Mouse (Mus musculus): ENCODE data around the gene Gpr87. TPM values are rescaled to one million over a fixed set of nuclear protein-coding genes. Genes with fewer than 3 reads are reported as not detected.

The Gpr87 gene
- polyA plus RNA-seq, 1 experiment from 2014 or later: 3.5 TPM

DNA sequence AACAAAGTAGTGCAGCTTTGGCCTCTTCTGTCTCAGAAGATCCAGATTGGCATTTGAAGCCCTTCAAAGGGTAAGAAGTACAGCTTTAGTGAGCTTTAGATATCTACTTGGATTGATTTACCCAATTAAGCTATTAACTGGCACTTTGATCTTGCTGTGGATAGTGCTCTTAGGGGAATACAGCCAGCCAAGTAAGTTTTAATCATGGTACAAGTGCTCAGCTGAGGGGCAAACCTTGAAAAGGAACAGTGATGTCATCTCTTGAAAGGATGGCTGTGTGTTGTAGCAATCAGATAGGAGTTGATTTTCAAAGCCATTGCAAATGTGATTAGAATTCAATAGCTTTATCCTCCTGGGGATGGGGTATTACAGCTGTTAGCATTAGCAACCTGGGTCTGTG, 12.8 kb downstream of the Gpr87 start:
- no peaks in the 10 kb centered on the region for H3K4me1 ChIP-seq
- no peak overlapping the region for H3K9ac ChIP-seq
- H3K27me3 ChIP-seq: no peaks in the 10 kb centered on the region
- H3K27ac ChIP-seq: no peak overlapping the region
- no peaks in the 10 kb centered on the region for H3K36me3 ChIP-seq
- H3K9me3 ChIP-seq: no peaks in the 10 kb centered on the region
- no peak overlapping the region for H3K4me2 ChIP-seq
- H3K4me3 ChIP-seq: no peak overlapping the region
- ATAC-seq (ENCODE audit: insufficient number of reproducible peaks, insufficient read depth, low FRiP score, low TSS enrichment, low read depth): no peak

- H3K9me3 ChIP-seq: no peaks in the 10 kb centered on the region
- no peak overlapping the region for H3K4me3 ChIP-seq
- H3K9ac ChIP-seq: no peak overlapping the region
- ATAC-seq (ENCODE audit: insufficient number of reproducible peaks, insufficient read depth, low FRiP score, low TSS enrichment, low read depth): no peak
- no peak overlapping the region for H3K27ac ChIP-seq
- H3K4me1 ChIP-seq: no peaks in the 10 kb centered on the region
- no peaks in the 10 kb centered on the region for H3K27me3 ChIP-seq
- H3K4me2 ChIP-seq: no peak overlapping the region
- H3K36me3 ChIP-seq: no peaks in the 10 kb centered on the region
- WGBS: 61% methylated on average over 5 of the region's 5 CpGs
Observed at GRCm38 (mm10) chr3:59181134-59181533, 13.8 kb downstream of the Gpr87 start.

GRCm38 (mm10) chr3:59176871-59177270, 18.0 kb downstream of the Gpr87 start:
- Histone ChIP-seq H3K4me3 (no peak overlapping the region), H3K4me2 (no peak overlapping the region), H3K9ac (no peak overlapping the region), H3K27me3 (no peaks in the 10 kb centered on the region), H3K36me3 (no peaks in the 10 kb centered on the region), H3K9me3 (no peaks in the 10 kb centered on the region), H3K27ac (no peak overlapping the region), H3K4me1 (no peaks in the 10 kb centered on the region)
- WGBS: 80% methylated on average over 5 of the region's 5 CpGs
- no peak for ATAC-seq (ENCODE audit: insufficient number of reproducible peaks, insufficient read depth, low FRiP score, low TSS enrichment, low read depth)

GRCm38 (mm10) chr3:59175234-59175633, 19.7 kb downstream of the Gpr87 start:
- peaks cover 2% of the 10 kb centered on the region; the same call in 1 of the 2 replicates for H3K4me1 ChIP-seq
- no peaks in the 10 kb centered on the region for H3K9me3 ChIP-seq
- no peak overlapping the region for H3K4me2 ChIP-seq
- H3K27me3 ChIP-seq: no peaks in the 10 kb centered on the region
- H3K27ac ChIP-seq: no peak overlapping the region
- 0 out of 2 replicates have a peak, but pooled peaks have one; percentile 43 for ATAC-seq (ENCODE audit: insufficient number of reproducible peaks, insufficient read depth, low FRiP score, low TSS enrichment, low read depth)
- H3K36me3 ChIP-seq: no peaks in the 10 kb centered on the region
- WGBS: 24% methylated on average over 5 of the region's 5 CpGs
- no peak overlapping the region for H3K4me3 ChIP-seq
- no peak overlapping the region for H3K9ac ChIP-seq

GRCm38 (mm10) chr3:59174426-59175154, 20.3 kb downstream of the Gpr87 start:
- no peak overlapping the region for H3K9ac ChIP-seq
- ATAC-seq (ENCODE audit: insufficient number of reproducible peaks, insufficient read depth, low FRiP score, low TSS enrichment, low read depth): no peak
- peaks cover 8% of the 10 kb centered on the region; the same call in 1 of the 2 replicates for H3K4me1 ChIP-seq
- H3K4me2 ChIP-seq: no peak overlapping the region
- H3K36me3 ChIP-seq: no peaks in the 10 kb centered on the region
- 74% methylated on average over 6 of the region's 6 CpGs for WGBS
- no peak overlapping the region for H3K27ac ChIP-seq
- H3K27me3 ChIP-seq: no peaks in the 10 kb centered on the region
- H3K9me3 ChIP-seq: no peaks in the 10 kb centered on the region
- no peak overlapping the region for H3K4me3 ChIP-seq

- no peak for ATAC-seq (ENCODE audit: insufficient number of reproducible peaks, insufficient read depth, low FRiP score, low TSS enrichment, low read depth)
- Histone ChIP-seq H3K9me3 (no peaks in the 10 kb centered on the region), H3K36me3 (no peaks in the 10 kb centered on the region), H3K9ac (no peak overlapping the region), H3K27me3 (no peaks in the 10 kb centered on the region), H3K4me3 (no peak overlapping the region), H3K4me1 (peaks cover 8% of the 10 kb centered on the region; the same call in 1 of the 2 replicates), H3K27ac (no peak overlapping the region), H3K4me2 (no peak overlapping the region)
- 43% methylated on average over 2 of the region's 2 CpGs for WGBS
Observed at GRCm38 (mm10) chr3:59169921-59170627, 24.8 kb downstream of the Gpr87 start.

- no peaks in the 10 kb centered on the region for H3K9me3 ChIP-seq
- WGBS: 55% methylated on average over 4 of the region's 4 CpGs
- no peak for ATAC-seq (ENCODE audit: insufficient number of reproducible peaks, insufficient read depth, low FRiP score, low TSS enrichment, low read depth)
- no peaks in the 10 kb centered on the region for H3K36me3 ChIP-seq
- no peak overlapping the region for H3K4me3 ChIP-seq
- H3K9ac ChIP-seq: no peak overlapping the region
- H3K4me2 ChIP-seq: no peak overlapping the region
- no peak overlapping the region for H3K27ac ChIP-seq
- no peaks in the 10 kb centered on the region for H3K27me3 ChIP-seq
- peaks cover 8% of the 10 kb centered on the region; the same call in 1 of the 2 replicates for H3K4me1 ChIP-seq
Observed at GRCm38 (mm10) chr3:59169215-59169614, 25.7 kb downstream of the Gpr87 start.

DNA sequence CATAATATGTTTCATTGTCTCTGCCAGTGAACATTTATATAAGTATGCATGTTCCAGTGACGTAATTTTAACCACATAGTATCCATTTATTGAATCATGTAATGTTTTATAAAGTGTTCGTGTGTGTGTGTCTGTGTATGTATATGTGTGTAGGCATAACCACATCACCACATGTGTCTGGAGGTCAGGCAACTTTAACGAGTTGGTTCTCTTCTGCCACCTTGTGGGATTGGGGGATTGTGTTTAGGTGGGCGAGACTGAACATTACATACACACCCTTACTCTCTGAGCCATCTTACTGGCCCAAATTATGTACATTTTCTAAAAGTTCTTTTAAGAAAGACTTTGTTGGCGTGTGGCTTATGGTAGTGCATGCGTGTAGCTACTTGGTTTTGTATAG, 26.4 kb downstream of the Gpr87 start:
- H3K27ac ChIP-seq: no peak overlapping the region
- WGBS: 88% methylated on average over 6 of the region's 6 CpGs
- H3K4me2 ChIP-seq: no peak overlapping the region
- no peaks in the 10 kb centered on the region for H3K27me3 ChIP-seq
- no peak overlapping the region for H3K9ac ChIP-seq
- H3K36me3 ChIP-seq: no peaks in the 10 kb centered on the region
- no peak for ATAC-seq (ENCODE audit: insufficient number of reproducible peaks, insufficient read depth, low FRiP score, low TSS enrichment, low read depth)
- H3K4me3 ChIP-seq: no peak overlapping the region
- no peaks in the 10 kb centered on the region for H3K9me3 ChIP-seq
- H3K4me1 ChIP-seq: peaks cover 8% of the 10 kb centered on the region; the same call in 1 of the 2 replicates

GRCm38 (mm10) chr3:59167417-59168054, 27.4 kb downstream of the Gpr87 start:
- Histone ChIP-seq H3K4me2 (no peak overlapping the region), H3K27ac (no peak overlapping the region), H3K9ac (no peak overlapping the region), H3K36me3 (no peaks in the 10 kb centered on the region), H3K9me3 (no peaks in the 10 kb centered on the region), H3K4me1 (peaks cover 8% of the 10 kb centered on the region; the same call in 1 of the 2 replicates), H3K27me3 (no peaks in the 10 kb centered on the region), H3K4me3 (no peak overlapping the region)
- 90% methylated on average over 2 of the region's 2 CpGs for WGBS
- no peak for ATAC-seq (ENCODE audit: insufficient number of reproducible peaks, insufficient read depth, low FRiP score, low TSS enrichment, low read depth)

GRCm38 (mm10) chr3:59160465-59160864, 34.4 kb downstream of the Gpr87 start:
- Histone ChIP-seq H3K27me3 (no peaks in the 10 kb centered on the region), H3K4me3 (no peak overlapping the region), H3K4me2 (no peak overlapping the region), H3K36me3 (no peaks in the 10 kb centered on the region), H3K27ac (no peak overlapping the region), H3K9me3 (no peaks in the 10 kb centered on the region), H3K9ac (no peak overlapping the region), H3K4me1 (no peaks in the 10 kb centered on the region)
- no peak for ATAC-seq (ENCODE audit: insufficient number of reproducible peaks, insufficient read depth, low FRiP score, low TSS enrichment, low read depth)
- WGBS: 83% methylated on average over 1 of the region's 1 CpGs

- no peak overlapping the region for H3K4me3 ChIP-seq
- H3K36me3 ChIP-seq: no peaks in the 10 kb centered on the region
- H3K4me1 ChIP-seq: no peaks in the 10 kb centered on the region
- H3K4me2 ChIP-seq: no peak overlapping the region
- no peaks in the 10 kb centered on the region for H3K9me3 ChIP-seq
- H3K27me3 ChIP-seq: no peaks in the 10 kb centered on the region
- no peak overlapping the region for H3K27ac ChIP-seq
- ATAC-seq (ENCODE audit: insufficient number of reproducible peaks, insufficient read depth, low FRiP score, low TSS enrichment, low read depth): no peak
- no peak overlapping the region for H3K9ac ChIP-seq
- 94% methylated on average over 5 of the region's 5 CpGs for WGBS
Observed at GRCm38 (mm10) chr3:59157048-59157447, 37.9 kb downstream of the Gpr87 start.

DNA sequence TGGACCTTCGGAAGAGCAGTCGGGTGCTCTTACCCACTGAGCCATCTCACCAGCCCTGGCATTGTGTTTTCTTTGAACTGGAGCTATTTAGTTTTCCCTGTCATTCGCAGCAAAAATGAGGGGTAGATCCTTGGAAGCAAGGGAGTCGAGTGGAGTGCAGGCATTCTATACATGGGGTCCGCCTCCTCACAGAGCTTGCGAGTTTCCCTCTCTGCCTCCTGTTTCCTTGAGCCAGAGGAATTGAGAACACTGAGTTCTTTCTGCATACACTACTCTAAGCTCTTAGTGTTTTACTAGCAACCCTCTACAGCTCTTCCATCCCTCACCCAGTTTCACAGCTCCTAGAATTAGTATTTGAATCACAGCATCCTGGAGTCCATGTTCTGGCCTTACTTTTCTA, 39.5 kb downstream of the Gpr87 start:
- Histone ChIP-seq H3K4me1 (no peaks in the 10 kb centered on the region), H3K27me3 (no peaks in the 10 kb centered on the region), H3K27ac (no peak overlapping the region), H3K4me2 (no peak overlapping the region), H3K36me3 (no peaks in the 10 kb centered on the region), H3K9me3 (no peaks in the 10 kb centered on the region), H3K9ac (no peak overlapping the region), H3K4me3 (no peak overlapping the region)
- 93% methylated on average over 6 of the region's 6 CpGs for WGBS
- ATAC-seq (ENCODE audit: insufficient number of reproducible peaks, insufficient read depth, low FRiP score, low TSS enrichment, low read depth): no peak

All from embryonic facial prominence, embryonic 13.5 days (tissue).